Mouse (Mus musculus): ENCODE measurements around the gene Fam213a. TPM values are rescaled to one million over a fixed set of nuclear protein-coding genes. Genes with fewer than 3 reads are reported as not detected.

Gene Fam213a
- polyA plus RNA-seq, 1 experiment, result 3.2 TPM

GRCm38 (mm10) chr14:41021246-41021645 is 7.7 kb upstream of the Fam213a start:
- Histone ChIP-seq H3K27me3 (ENCODE audit: control insufficient read depth, insufficient read depth, insufficient read length) (no peaks in the 10 kb centered on the region), H3K79me3 (ENCODE audit: low read depth) (no peaks in the 10 kb centered on the region), H3K4me3 (ENCODE audit: insufficient read depth, poor library complexity, severe bottlenecking) (no peak overlapping the region), H3K36me3 (ENCODE audit: control insufficient read depth, insufficient read depth) (no peaks in the 10 kb centered on the region), H3ac (ENCODE audit: control insufficient read depth, insufficient read length, low read depth) (no peak overlapping the region), H3K79me2 (ENCODE audit: control insufficient read depth, insufficient read depth) (no peaks in the 10 kb centered on the region)
- no peak for TF ChIP-seq MYOD1 (IDR thresholded peaks at IDR 0.05; ENCODE audit: control insufficient read depth, insufficient read length, low read depth)
- TF ChIP-seq CEBPB (IDR thresholded peaks at IDR 0.05; ENCODE audit: low read depth), result no peak
- no peak for TF ChIP-seq MYOG (IDR thresholded peaks at IDR 0.05; ENCODE audit: control insufficient read depth, extremely low read depth, insufficient read length)
- TF ChIP-seq FOSL1 (IDR thresholded peaks at IDR 0.05; ENCODE audit: insufficient read depth, low read length, poor library complexity, severe bottlenecking), result no peak
- TF ChIP-seq USF1 (IDR thresholded peaks at IDR 0.05; ENCODE audit: low read depth), result no peak
- no peak for TF ChIP-seq MAX (IDR thresholded peaks at IDR 0.05)
- TF ChIP-seq CTCF (IDR thresholded peaks at IDR 0.05; ENCODE audit: control insufficient read depth, insufficient read depth, insufficient read length), result no peak

GRCm38 (mm10) chr14:41017460-41017859 is 3.9 kb upstream of the Fam213a start:
- Histone ChIP-seq H3K4me3 (ENCODE audit: insufficient read depth, poor library complexity, severe bottlenecking) (no peak overlapping the region), H3ac (ENCODE audit: control insufficient read depth, insufficient read length, low read depth) (no peak overlapping the region)
- no peak for TF ChIP-seq MYOD1 (IDR thresholded peaks at IDR 0.05; ENCODE audit: control insufficient read depth, insufficient read length, low read depth)
- no peak for TF ChIP-seq CTCF (IDR thresholded peaks at IDR 0.05; ENCODE audit: control insufficient read depth, insufficient read depth, insufficient read length)
- no peak for TF ChIP-seq CEBPB (IDR thresholded peaks at IDR 0.05; ENCODE audit: low read depth)
- no peak for TF ChIP-seq MYOG (IDR thresholded peaks at IDR 0.05; ENCODE audit: control insufficient read depth, extremely low read depth, insufficient read length)
- TF ChIP-seq FOSL1 (IDR thresholded peaks at IDR 0.05; ENCODE audit: insufficient read depth, low read length, poor library complexity, severe bottlenecking), result no peak
- TF ChIP-seq USF1 (IDR thresholded peaks at IDR 0.05; ENCODE audit: low read depth), result no peak
- TF ChIP-seq MAX (IDR thresholded peaks at IDR 0.05), result no peak

DNA sequence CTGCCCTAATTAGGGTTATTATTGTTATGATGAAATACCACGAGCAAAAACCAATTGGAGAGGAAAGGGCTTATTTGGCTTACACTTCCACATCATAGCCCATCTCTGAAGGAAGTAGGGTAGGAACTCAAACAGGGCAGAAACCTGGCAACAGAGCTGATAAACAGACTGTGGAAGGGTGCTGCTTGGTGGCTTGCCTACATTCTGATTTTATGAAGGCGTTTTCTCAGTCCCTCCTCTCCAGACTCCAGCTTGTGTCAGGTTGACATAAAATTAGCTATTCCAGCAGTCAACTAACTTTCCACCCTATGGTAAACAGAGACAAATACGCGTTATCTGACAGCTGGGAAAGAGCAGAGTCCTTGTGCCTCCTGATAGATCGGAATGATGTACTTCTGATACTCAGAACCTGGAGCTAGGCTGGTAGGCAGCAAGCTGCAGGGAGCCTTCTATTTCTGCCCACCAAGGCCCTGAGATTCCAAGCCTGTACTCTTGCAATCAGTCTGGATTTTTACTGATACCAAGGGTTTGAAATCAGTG is 1.2 kb upstream of the Fam213a start:
- H3K4me3 ChIP-seq (ENCODE audit: insufficient read depth, poor library complexity, severe bottlenecking), result no peak overlapping the region
- H3K27me3 ChIP-seq (ENCODE audit: control insufficient read depth, insufficient read depth, insufficient read length), result no peaks in the 10 kb centered on the region
- no peaks in the 10 kb centered on the region for H3K36me3 ChIP-seq (ENCODE audit: control insufficient read depth, insufficient read depth)
- H3ac ChIP-seq (ENCODE audit: control insufficient read depth, insufficient read length, low read depth), result no peak overlapping the region
- TF ChIP-seq FOSL1 (IDR thresholded peaks at IDR 0.05; ENCODE audit: insufficient read depth, low read length, poor library complexity, severe bottlenecking) (no peak), MAX (IDR thresholded peaks at IDR 0.05) (no peak), CEBPB (IDR thresholded peaks at IDR 0.05; ENCODE audit: low read depth) (no peak), MYOD1 (IDR thresholded peaks at IDR 0.05; ENCODE audit: control insufficient read depth, insufficient read length, low read depth) (no peak), USF1 (IDR thresholded peaks at IDR 0.05; ENCODE audit: low read depth) (no peak), CTCF (IDR thresholded peaks at IDR 0.05; ENCODE audit: control insufficient read depth, insufficient read depth, insufficient read length) (no peak), MYOG (IDR thresholded peaks at IDR 0.05; ENCODE audit: control insufficient read depth, extremely low read depth, insufficient read length) (no peak)
- no peaks in the 10 kb centered on the region for H3K79me2 ChIP-seq (ENCODE audit: control insufficient read depth, insufficient read depth)
- H3K79me3 ChIP-seq (ENCODE audit: low read depth), result no peaks in the 10 kb centered on the region

More at GRCm38 (mm10) chr14:41017460-41017859, 3.9 kb upstream of the Fam213a start:
- no peaks in the 10 kb centered on the region for H3K27me3 ChIP-seq (ENCODE audit: control insufficient read depth, insufficient read depth, insufficient read length)
- H3K36me3 ChIP-seq (ENCODE audit: control insufficient read depth, insufficient read depth), result no peaks in the 10 kb centered on the region
- H3K79me3 ChIP-seq (ENCODE audit: low read depth), result no peaks in the 10 kb centered on the region
- no peaks in the 10 kb centered on the region for H3K79me2 ChIP-seq (ENCODE audit: control insufficient read depth, insufficient read depth)

- Histone ChIP-seq H3ac (ENCODE audit: control insufficient read depth, insufficient read length, low read depth) (no peak overlapping the region), H3K36me3 (ENCODE audit: control insufficient read depth, insufficient read depth) (no peaks in the 10 kb centered on the region), H3K27me3 (ENCODE audit: control insufficient read depth, insufficient read depth, insufficient read length) (no peaks in the 10 kb centered on the region), H3K79me2 (ENCODE audit: control insufficient read depth, insufficient read depth) (no peaks in the 10 kb centered on the region), H3K79me3 (ENCODE audit: low read depth) (no peaks in the 10 kb centered on the region), H3K4me3 (ENCODE audit: insufficient read depth, poor library complexity, severe bottlenecking) (peak overlapping the region; percentile 14)
- no peak for TF ChIP-seq USF1 (IDR thresholded peaks at IDR 0.05; ENCODE audit: low read depth)
- TF ChIP-seq CEBPB (IDR thresholded peaks at IDR 0.05; ENCODE audit: low read depth), result no peak
- no peak for TF ChIP-seq FOSL1 (IDR thresholded peaks at IDR 0.05; ENCODE audit: insufficient read depth, low read length, poor library complexity, severe bottlenecking)
- TF ChIP-seq MYOG (IDR thresholded peaks at IDR 0.05; ENCODE audit: control insufficient read depth, extremely low read depth, insufficient read length), result no peak
- TF ChIP-seq MYOD1 (IDR thresholded peaks at IDR 0.05; ENCODE audit: control insufficient read depth, insufficient read length, low read depth), result no peak
- TF ChIP-seq MAX (IDR thresholded peaks at IDR 0.05), result no peak
- TF ChIP-seq CTCF (IDR thresholded peaks at IDR 0.05; ENCODE audit: control insufficient read depth, insufficient read depth, insufficient read length), result no peak
These were observed 445 bp downstream of the Fam213a start for GRCm38 (mm10) chr14:41013143-41013542.

DNA sequence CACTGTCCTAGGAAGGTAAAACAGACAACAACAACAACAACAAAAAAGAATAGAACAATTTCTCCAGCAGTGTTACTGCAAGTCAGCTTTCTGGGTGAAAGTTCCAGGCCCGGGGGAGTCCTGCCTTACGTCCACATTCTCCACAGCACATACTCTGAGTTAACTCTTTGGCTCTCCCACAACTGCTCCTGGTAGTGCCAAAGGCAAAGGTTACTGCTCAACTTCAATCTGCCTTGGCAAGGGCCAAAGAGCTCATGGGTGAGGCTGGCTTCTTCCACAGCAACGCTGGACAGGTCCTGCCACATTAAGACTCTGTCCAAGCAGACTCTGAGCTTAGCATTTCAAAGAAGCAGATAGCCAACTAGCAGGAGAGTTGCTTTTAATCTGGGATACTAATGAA is 1.7 kb downstream of the Fam213a start:
- Histone ChIP-seq H3K27me3 (ENCODE audit: control insufficient read depth, insufficient read depth, insufficient read length) (no peaks in the 10 kb centered on the region), H3K79me2 (ENCODE audit: control insufficient read depth, insufficient read depth) (no peaks in the 10 kb centered on the region), H3K36me3 (ENCODE audit: control insufficient read depth, insufficient read depth) (no peaks in the 10 kb centered on the region), H3ac (ENCODE audit: control insufficient read depth, insufficient read length, low read depth) (no peak overlapping the region), H3K4me3 (ENCODE audit: insufficient read depth, poor library complexity, severe bottlenecking) (no peak overlapping the region), H3K79me3 (ENCODE audit: low read depth) (no peaks in the 10 kb centered on the region)
- TF ChIP-seq CEBPB (IDR thresholded peaks at IDR 0.05; ENCODE audit: low read depth) (no peak), FOSL1 (IDR thresholded peaks at IDR 0.05; ENCODE audit: insufficient read depth, low read length, poor library complexity, severe bottlenecking) (no peak), MYOG (IDR thresholded peaks at IDR 0.05; ENCODE audit: control insufficient read depth, extremely low read depth, insufficient read length) (no peak), USF1 (IDR thresholded peaks at IDR 0.05; ENCODE audit: low read depth) (no peak), CTCF (IDR thresholded peaks at IDR 0.05; ENCODE audit: control insufficient read depth, insufficient read depth, insufficient read length) (no peak), MAX (IDR thresholded peaks at IDR 0.05) (no peak), MYOD1 (IDR thresholded peaks at IDR 0.05; ENCODE audit: control insufficient read depth, insufficient read length, low read depth) (no peak)
